Mouse (Mus musculus) hindbrain, embryonic 16.5 days (tissue): ENCODE data around the gene Amigo2. TPM values are rescaled to one million over a fixed set of nuclear protein-coding genes. Genes with fewer than 3 reads are reported as not detected.
A peak's percentile ranks its signal among the peaks of the same experiment; 100 is the strongest.

Source experiments
- ATAC-seq: fragments of 200-750 bp; cut with Nextera tagmentation; 2 replicates; pipeline ENCODE4 v1.8.0; 2017; ENCODE audit warnings: moderate TSS enrichment, moderate library complexity
- H3K27ac ChIP-seq: fragments of 300-500 bp; sonication (generic); 2 replicates; pipeline ENCODE4 v1.5.1; 2014; ENCODE audit warnings: low read depth, mild to moderate bottlenecking, control low read depth, low read length, moderate library complexity
- H3K27me3 ChIP-seq: fragments of 300-500 bp; sonication (generic); replicated peaks from 2 replicates; pipeline ENCODE4 v1.6.1; 2014; ENCODE audit warnings: low read length; ENCODE audit not compliant: control insufficient read depth, insufficient read depth
- H3K36me3 ChIP-seq: fragments of 300-500 bp; sonication (generic); 2 replicates; pipeline ENCODE4 v1.6.1; 2014; ENCODE audit warnings: mild to moderate bottlenecking, low read length, moderate library complexity, mixed read lengths; ENCODE audit not compliant: control insufficient read depth, insufficient read depth
- H3K4me1 ChIP-seq: fragments of 300-500 bp; sonication (generic); 2 replicates; pipeline ENCODE4 v1.6.1; 2014; ENCODE audit warnings: low read depth, low read length; ENCODE audit not compliant: control insufficient read depth, insufficient read depth
- H3K4me2 ChIP-seq: fragments of 300-500 bp; sonication (generic); 2 replicates; pipeline ENCODE4 v1.6.1; 2014; ENCODE audit warnings: mild to moderate bottlenecking, low read length, control low read depth, moderate library complexity
- H3K4me3 ChIP-seq: fragments of 300-500 bp; sonication (generic); 2 replicates; pipeline ENCODE4 v1.5.1; 2014; ENCODE audit warnings: mild to moderate bottlenecking, low read length, control low read depth, moderate library complexity
- H3K9ac ChIP-seq: fragments of 300-500 bp; sonication (generic); 2 replicates; pipeline ENCODE4 v1.6.1; 2014; ENCODE audit warnings: low read depth, mild to moderate bottlenecking, control low read depth, low read length, moderate library complexity
- H3K9me3 ChIP-seq: fragments of 300-500 bp; sonication (generic); 2 replicates; pipeline ENCODE4 v1.6.1; 2014; ENCODE audit warnings: mild to moderate bottlenecking, low read length, moderate library complexity; ENCODE audit not compliant: control insufficient read depth
- WGBS: fragments of 180-500 bp; shearing (Covaris S2); extraction: QIAGEN DNeasy Blood & Tissue Kit; methylation state at CpG from one replicate; pipeline ENCODE4 v1.1.7; 2014; 5-methylcytosine and 5-hydroxymethylcytosine counted together
- polyA plus RNA-seq: library from polyadenylated mRNA; unstranded; fragments of >200 nt; fragmentation: Nextera tagmentation; extraction: Ambion mirVana; gene quantifications from 2 replicates; pipeline ENCODE4 v1.2.1, GENCODE M21; 2015

Gene Amigo2
- polyA plus RNA-seq, 1 experiment from 2014 or later: 10.8 TPM

- 24% methylated on average over 14 of the region's 14 CpGs for WGBS
- Histone ChIP-seq H3K4me1 (peaks cover 13% of the 10 kb centered on the region), H3K9me3 (no peaks in the 10 kb centered on the region), H3K9ac (peak overlapping the region; percentile 93), H3K36me3 (no peaks in the 10 kb centered on the region), H3K27me3 (peaks cover 2% of the 10 kb centered on the region; the same call in 1 of the 2 replicates), H3K4me2 (peak overlapping the region; percentile 80), H3K27ac (no peak overlapping the region), H3K4me3 (peak overlapping the region; percentile 78)
- ATAC-seq: no peak
Observed at GRCm38 (mm10) chr15:97246256-97246655, 831 bp downstream of the Amigo2 start.

- no peak overlapping the region for H3K27ac ChIP-seq
- H3K4me2 ChIP-seq: peak overlapping the region; percentile 80
- 88% methylated on average over 18 of the region's 18 CpGs for WGBS
- no peaks in the 10 kb centered on the region for H3K9me3 ChIP-seq
- peaks cover 2% of the 10 kb centered on the region; the same call in 1 of the 2 replicates for H3K27me3 ChIP-seq
- no peak for ATAC-seq
- 0 out of 2 replicates have a peak overlapping the region, but pooled peaks have one; percentile 14 for H3K9ac ChIP-seq
- H3K4me1 ChIP-seq: peaks cover 13% of the 10 kb centered on the region
- H3K4me3 ChIP-seq: no peak overlapping the region
- no peaks in the 10 kb centered on the region for H3K36me3 ChIP-seq
Observed at GRCm38 (mm10) chr15:97245392-97245791, 1.7 kb downstream of the Amigo2 start.

- Histone ChIP-seq H3K4me2 (no peak overlapping the region), H3K27ac (no peak overlapping the region), H3K4me1 (no peaks in the 10 kb centered on the region), H3K36me3 (peaks cover 4% of the 10 kb centered on the region; the same call in 1 of the 2 replicates), H3K27me3 (no peaks in the 10 kb centered on the region), H3K9ac (no peak overlapping the region), H3K4me3 (no peak overlapping the region), H3K9me3 (no peaks in the 10 kb centered on the region; the same call in 1 of the 2 replicates)
- 48% methylated on average over 9 of the region's 9 CpGs for WGBS
- ATAC-seq: no peak
Observed at GRCm38 (mm10) chr15:97236943-97237342, 10.1 kb downstream of the Amigo2 start.

GRCm38 (mm10) chr15:97235183-97235582, 11.9 kb downstream of the Amigo2 start:
- H3K9me3 ChIP-seq: peaks cover 8% of the 10 kb centered on the region
- H3K36me3 ChIP-seq: peaks cover 4% of the 10 kb centered on the region; the same call in 1 of the 2 replicates
- no peak overlapping the region for H3K9ac ChIP-seq
- H3K27me3 ChIP-seq: no peaks in the 10 kb centered on the region
- no peak overlapping the region for H3K27ac ChIP-seq
- H3K4me3 ChIP-seq: no peak overlapping the region
- no peaks in the 10 kb centered on the region for H3K4me1 ChIP-seq
- no peak for ATAC-seq
- 30% methylated on average over 7 of the region's 7 CpGs for WGBS
- H3K4me2 ChIP-seq: no peak overlapping the region

GRCm38 (mm10) chr15:97234076-97234475, 13.0 kb downstream of the Amigo2 start:
- H3K27me3 ChIP-seq: no peaks in the 10 kb centered on the region
- no peak overlapping the region for H3K4me3 ChIP-seq
- H3K9me3 ChIP-seq: peaks cover 8% of the 10 kb centered on the region
- H3K4me2 ChIP-seq: no peak overlapping the region
- H3K36me3 ChIP-seq: peaks cover 3% of the 10 kb centered on the region; the same call in 1 of the 2 replicates
- ATAC-seq: no peak
- H3K9ac ChIP-seq: no peak overlapping the region
- H3K4me1 ChIP-seq: no peaks in the 10 kb centered on the region
- H3K27ac ChIP-seq: no peak overlapping the region
- WGBS: 91% methylated on average over 6 of the region's 6 CpGs

- no peaks in the 10 kb centered on the region for H3K4me1 ChIP-seq
- ATAC-seq: no peak
- H3K36me3 ChIP-seq: no peaks in the 10 kb centered on the region
- no peak overlapping the region for H3K4me3 ChIP-seq
- no peak overlapping the region for H3K27ac ChIP-seq
- peaks cover 8% of the 10 kb centered on the region for H3K9me3 ChIP-seq
- 87% methylated on average over 11 of the region's 11 CpGs for WGBS
- no peak overlapping the region for H3K4me2 ChIP-seq
- no peaks in the 10 kb centered on the region for H3K27me3 ChIP-seq
- H3K9ac ChIP-seq: no peak overlapping the region
Observed at GRCm38 (mm10) chr15:97229494-97230077, 17.5 kb downstream of the Amigo2 start.

- no peak overlapping the region for H3K27ac ChIP-seq
- WGBS: 70% methylated on average over 8 of the region's 8 CpGs
- H3K27me3 ChIP-seq: no peaks in the 10 kb centered on the region
- no peaks in the 10 kb centered on the region for H3K36me3 ChIP-seq
- no peak for ATAC-seq
- H3K4me3 ChIP-seq: no peak overlapping the region
- no peaks in the 10 kb centered on the region for H3K9me3 ChIP-seq
- H3K9ac ChIP-seq: no peak overlapping the region
- no peak overlapping the region for H3K4me2 ChIP-seq
- H3K4me1 ChIP-seq: no peaks in the 10 kb centered on the region
Observed at GRCm38 (mm10) chr15:97224003-97224402, 23.1 kb downstream of the Amigo2 start.

- no peak for ATAC-seq
Observed at GRCm38 (mm10) chr15:97223431-97223830, 23.7 kb downstream of the Amigo2 start.

GRCm38 (mm10) chr15:97216843-97217242, 30.2 kb downstream of the Amigo2 start:
- no peak overlapping the region for H3K9ac ChIP-seq
- 90% methylated on average over 5 of the region's 5 CpGs for WGBS
- H3K4me3 ChIP-seq: no peak overlapping the region
- no peak overlapping the region for H3K4me2 ChIP-seq
- no peaks in the 10 kb centered on the region for H3K27me3 ChIP-seq
- H3K9me3 ChIP-seq: no peaks in the 10 kb centered on the region
- no peaks in the 10 kb centered on the region for H3K4me1 ChIP-seq
- no peak for ATAC-seq
- H3K36me3 ChIP-seq: no peaks in the 10 kb centered on the region
- H3K27ac ChIP-seq: no peak overlapping the region

More at GRCm38 (mm10) chr15:97223431-97223830, 23.7 kb downstream of the Amigo2 start:
- Histone ChIP-seq H3K4me1 (no peaks in the 10 kb centered on the region), H3K27me3 (no peaks in the 10 kb centered on the region), H3K4me3 (no peak overlapping the region), H3K4me2 (no peak overlapping the region), H3K9me3 (no peaks in the 10 kb centered on the region), H3K27ac (no peak overlapping the region), H3K9ac (no peak overlapping the region), H3K36me3 (no peaks in the 10 kb centered on the region)
- WGBS: 91% methylated on average over 10 of the region's 10 CpGs
